Mouse (Mus musculus): Measurements from ENCODE around the gene Afdn.

The Afdn gene

GRCm38 (mm10) chr17:13759853-13760627, at the start of gene Afdn:
TSS of gene Afdn (plus strand) at chr17:13760539.
- CTCF ChIA-PET = interaction anchor here (0.8 kb wide), 1 partner anchor 17 kb away, joined by 3 read pairs; no protein-coding TSS in a partner anchor

GRCm38 (mm10) chr17:13711173-13711572, 49.2 kb upstream of the Afdn start:
- CTCF ChIA-PET = interaction anchor here (1.0 kb wide), 1 partner anchor 13 kb away, joined by 3 read pairs; no protein-coding TSS in a partner anchor

- CTCF ChIA-PET = interaction anchor here (1.0 kb wide), 1 partner anchor 14 kb away, joined by 3 read pairs; no protein-coding TSS in a partner anchor
Measured at GRCm38 (mm10) chr17:13712116-13712515, 48.2 kb upstream of the Afdn start.

- CTCF ChIA-PET = no interaction called here
Measured at GRCm38 (mm10) chr17:13712518-13712917, 47.8 kb upstream of the Afdn start.

GRCm38 (mm10) chr17:13714128-13714527, 46.2 kb upstream of the Afdn start:
- CTCF ChIA-PET = no interaction called here

GRCm38 (mm10) chr17:13714654-13715053, 45.7 kb upstream of the Afdn start:
- CTCF ChIA-PET = no interaction called here

- CTCF ChIA-PET = no interaction called here
Measured at GRCm38 (mm10) chr17:13715511-13715910, 44.8 kb upstream of the Afdn start.

GRCm38 (mm10) chr17:13716336-13716735, 44.0 kb upstream of the Afdn start:
- CTCF ChIA-PET = no interaction called here

GRCm38 (mm10) chr17:13717428-13717827, 42.9 kb upstream of the Afdn start:
- CTCF ChIA-PET = interaction anchor here (0.6 to 0.9 kb wide), 2 partner anchors 9 to 899 kb away, joined by 5 to 9 read pairs; no protein-coding TSS in a partner anchor

- CTCF ChIA-PET = no interaction called here
Measured at GRCm38 (mm10) chr17:13720187-13720586, 40.2 kb upstream of the Afdn start.

- CTCF ChIA-PET = no interaction called here
Measured at GRCm38 (mm10) chr17:13721372-13721771, 39.0 kb upstream of the Afdn start.

- CTCF ChIA-PET = no interaction called here
Measured at GRCm38 (mm10) chr17:13722434-13722833, 37.9 kb upstream of the Afdn start.

- CTCF ChIA-PET = no interaction called here
Measured at GRCm38 (mm10) chr17:13725004-13725550, 35.3 kb upstream of the Afdn start.

GRCm38 (mm10) chr17:13726832-13727355, 33.4 kb upstream of the Afdn start:
- CTCF ChIA-PET = no interaction called here

- CTCF ChIA-PET = no interaction called here
Measured at GRCm38 (mm10) chr17:13730980-13731726, 29.2 kb upstream of the Afdn start.

- CTCF ChIA-PET = no interaction called here
Measured at GRCm38 (mm10) chr17:13731727-13732112, 28.6 kb upstream of the Afdn start.

GRCm38 (mm10) chr17:13732685-13733084, 27.7 kb upstream of the Afdn start:
- CTCF ChIA-PET = no interaction called here

- CTCF ChIA-PET = no interaction called here
Measured at GRCm38 (mm10) chr17:13733971-13734370, 26.4 kb upstream of the Afdn start.

- CTCF ChIA-PET = no interaction called here
Measured at GRCm38 (mm10) chr17:13735057-13735456, 25.3 kb upstream of the Afdn start.

- CTCF ChIA-PET = no interaction called here
Measured at GRCm38 (mm10) chr17:13735803-13736282, 24.5 kb upstream of the Afdn start.

GRCm38 (mm10) chr17:13737336-13737735, 23.0 kb upstream of the Afdn start:
- CTCF ChIA-PET = no interaction called here

- CTCF ChIA-PET = no interaction called here
Measured at GRCm38 (mm10) chr17:13738121-13738776, 22.1 kb upstream of the Afdn start.
